Mouse (Mus musculus): ENCODE measurements at regions not wholly inside any gene's neighbourhood (a gene's known extent, or its start where the extent isn't known, plus 50 kb on each side); places are given as distances from the start of the nearest gene placed in this dataset.

- no peak for DNase-seq (ENCODE audit: low spot score)
Measured at GRCm38 (mm10) chr2:48409876-48410275, 404.0 kb upstream of the Acvr2a start.

DNA sequence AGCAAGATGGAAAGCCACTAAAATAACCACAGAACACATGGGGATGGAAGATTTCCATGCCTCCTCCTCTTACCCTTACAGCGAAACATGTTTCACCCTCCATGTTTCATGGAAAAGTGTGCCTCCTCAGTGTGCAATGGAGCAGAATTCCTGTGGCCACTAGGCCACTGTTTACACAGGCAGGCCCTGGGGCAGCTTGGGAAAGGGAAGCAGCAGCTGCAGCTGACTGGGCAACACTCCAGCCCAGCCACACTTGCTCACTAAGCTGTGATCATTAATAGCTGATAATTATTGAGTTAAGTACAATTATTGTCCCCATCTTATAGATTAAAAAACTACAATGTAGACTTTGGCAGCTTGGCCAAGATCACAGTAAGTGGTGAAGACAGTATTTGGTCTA lies 402.5 kb upstream of the Acvr2a start:
- DNase-seq (ENCODE audit: low spot score): no peak

DNA sequence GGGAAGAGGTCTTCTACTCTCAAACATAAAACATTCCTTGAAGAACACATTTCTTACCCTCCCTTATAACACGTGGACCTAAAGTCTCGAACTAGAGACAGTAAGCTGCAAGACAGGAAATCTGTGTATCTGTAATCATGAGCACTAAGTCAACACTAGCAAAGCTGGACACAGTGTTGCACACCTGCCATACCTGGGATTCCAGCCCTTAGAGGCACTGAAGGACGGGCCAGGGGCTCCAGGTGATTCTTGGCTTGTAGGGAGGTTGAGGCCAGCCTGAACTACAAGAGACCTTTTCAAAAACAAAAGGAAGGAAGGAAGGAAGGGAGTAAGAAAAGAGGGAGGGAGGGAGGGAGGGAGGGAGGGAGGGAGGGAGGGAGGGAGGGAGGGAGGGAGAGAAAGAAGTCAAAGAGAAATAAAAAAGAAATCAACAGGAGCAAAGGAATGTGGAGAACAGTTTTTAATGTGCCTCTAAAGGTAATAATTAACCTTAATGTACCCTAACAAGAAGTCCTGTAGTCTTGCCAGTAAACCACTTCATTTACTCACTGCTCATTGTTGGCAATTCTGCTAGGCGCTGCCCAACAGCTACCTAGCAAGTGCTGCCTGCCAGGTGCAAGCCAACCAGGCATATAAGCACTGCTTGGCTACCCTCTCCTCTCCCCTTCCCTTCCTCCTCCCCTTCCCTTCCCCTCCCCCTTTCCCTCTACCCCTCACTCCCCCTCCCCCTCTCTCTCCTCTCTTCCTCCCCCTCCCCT lies 401.0 kb upstream of the Acvr2a start:
- DNase-seq (ENCODE audit: low spot score): no peak

DNA sequence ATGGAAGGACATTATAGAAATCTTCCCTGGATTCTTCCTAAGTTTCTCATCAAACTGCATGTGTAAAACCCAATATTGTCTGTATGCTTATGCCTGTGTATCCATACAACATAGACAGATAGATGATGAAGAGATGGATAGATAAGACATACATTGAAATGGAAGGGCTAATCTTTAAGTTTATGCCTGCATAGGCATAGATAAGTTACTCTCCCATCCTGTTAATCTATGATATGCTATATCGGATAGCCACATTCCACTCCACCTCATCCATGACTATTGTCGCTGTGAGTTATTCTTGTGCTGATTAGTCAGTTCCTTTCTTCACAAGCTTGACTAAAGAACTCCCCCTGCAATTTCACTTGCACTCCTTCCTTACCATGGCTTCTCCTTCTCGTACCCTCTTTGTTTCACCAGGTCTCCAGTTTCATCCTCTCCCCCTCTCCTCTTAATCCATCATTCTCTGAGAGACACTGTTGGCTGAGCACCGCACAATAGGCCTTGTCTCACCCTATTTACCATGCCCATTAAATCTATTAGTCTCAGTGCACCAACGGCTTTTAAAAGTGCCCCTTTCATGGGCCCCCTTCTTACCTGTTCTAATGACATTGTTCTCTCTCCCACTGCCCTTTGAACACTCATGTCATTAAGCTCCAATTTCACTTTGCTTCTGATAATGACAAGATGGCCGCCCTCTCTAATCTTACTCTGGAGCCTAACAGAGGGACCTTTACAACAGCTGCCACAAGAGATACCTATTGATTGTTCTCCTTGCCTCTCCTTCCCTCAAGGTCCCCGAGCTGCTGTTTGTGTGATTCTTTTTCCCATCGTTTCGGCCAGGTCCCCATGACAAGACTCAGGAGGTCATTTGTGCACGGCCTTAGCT lies 399.1 kb upstream of the Acvr2a start:
- no peak for DNase-seq (ENCODE audit: low spot score)

GRCm38 (mm10) chr2:48416207-48416750 lies 397.6 kb upstream of the Acvr2a start:
- DNase-seq (ENCODE audit: low spot score): no peak

DNA sequence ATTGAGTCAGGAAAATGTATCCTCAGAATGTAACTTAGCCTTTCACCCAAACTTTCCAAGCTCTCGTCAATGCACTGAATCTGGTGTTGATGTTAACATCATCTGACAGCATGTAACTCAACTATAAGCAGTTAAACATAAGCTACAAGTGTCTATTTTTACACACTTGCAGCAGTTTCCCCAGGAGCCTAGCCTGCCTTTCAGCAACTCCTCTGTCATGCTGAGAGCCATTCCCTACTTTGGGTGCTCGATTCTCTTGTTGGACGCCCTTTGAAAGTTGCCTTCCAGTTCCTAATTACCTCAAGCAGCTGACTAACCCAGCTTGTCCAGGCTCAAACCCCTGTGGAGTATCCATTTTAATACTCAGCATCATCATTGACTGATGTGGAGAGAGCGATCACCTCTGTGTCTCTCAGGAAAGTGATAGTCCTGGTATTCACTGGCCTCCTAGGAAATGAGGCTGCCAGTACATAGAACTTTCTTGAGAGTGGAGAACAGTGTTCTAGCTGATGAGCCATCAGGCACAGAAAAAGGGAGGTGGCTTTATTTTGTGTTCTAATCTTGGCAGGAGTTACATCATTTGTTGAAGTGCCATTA lies 396.8 kb upstream of the Acvr2a start:
- no peak for DNase-seq (ENCODE audit: low spot score)

DNA sequence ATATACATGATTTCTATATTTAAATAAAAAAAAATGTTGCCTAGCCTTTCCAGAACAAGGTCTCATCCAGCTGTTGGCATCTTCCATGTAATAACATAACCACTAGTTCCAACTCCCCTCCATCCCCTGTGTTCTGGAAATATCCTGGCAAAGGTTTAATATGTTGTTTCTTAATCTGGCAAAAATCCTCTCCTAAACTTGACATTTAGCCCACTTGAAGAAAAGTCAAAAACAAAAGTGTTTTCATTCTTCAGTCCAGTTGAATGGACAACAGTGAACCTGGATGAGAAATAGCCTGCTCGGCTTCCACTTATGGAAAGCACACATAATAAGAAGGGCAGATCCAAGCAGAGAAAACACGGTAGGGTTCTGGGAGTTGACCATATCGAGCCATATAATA lies 393.1 kb upstream of the Acvr2a start:
- no peak for DNase-seq (ENCODE audit: low spot score)

- DNase-seq (ENCODE audit: low spot score): peak; percentile 15
Measured at GRCm38 (mm10) chr2:48423861-48424442, 390.0 kb upstream of the Acvr2a start.

- DNase-seq (ENCODE audit: low spot score): no peak
Measured at GRCm38 (mm10) chr2:48424562-48424961, 389.3 kb upstream of the Acvr2a start.

GRCm38 (mm10) chr2:48425200-48426090 lies 388.5 kb upstream of the Acvr2a start:
- no peak for DNase-seq (ENCODE audit: low spot score)

- DNase-seq (ENCODE audit: low spot score): no peak
Measured at GRCm38 (mm10) chr2:48432545-48432944, 381.4 kb upstream of the Acvr2a start.

GRCm38 (mm10) chr2:48441296-48441990 lies 372.5 kb upstream of the Acvr2a start:
- no peak for DNase-seq (ENCODE audit: low spot score)

- DNase-seq (ENCODE audit: low spot score): no peak
Measured at GRCm38 (mm10) chr2:48441991-48442544, 371.8 kb upstream of the Acvr2a start.

DNA sequence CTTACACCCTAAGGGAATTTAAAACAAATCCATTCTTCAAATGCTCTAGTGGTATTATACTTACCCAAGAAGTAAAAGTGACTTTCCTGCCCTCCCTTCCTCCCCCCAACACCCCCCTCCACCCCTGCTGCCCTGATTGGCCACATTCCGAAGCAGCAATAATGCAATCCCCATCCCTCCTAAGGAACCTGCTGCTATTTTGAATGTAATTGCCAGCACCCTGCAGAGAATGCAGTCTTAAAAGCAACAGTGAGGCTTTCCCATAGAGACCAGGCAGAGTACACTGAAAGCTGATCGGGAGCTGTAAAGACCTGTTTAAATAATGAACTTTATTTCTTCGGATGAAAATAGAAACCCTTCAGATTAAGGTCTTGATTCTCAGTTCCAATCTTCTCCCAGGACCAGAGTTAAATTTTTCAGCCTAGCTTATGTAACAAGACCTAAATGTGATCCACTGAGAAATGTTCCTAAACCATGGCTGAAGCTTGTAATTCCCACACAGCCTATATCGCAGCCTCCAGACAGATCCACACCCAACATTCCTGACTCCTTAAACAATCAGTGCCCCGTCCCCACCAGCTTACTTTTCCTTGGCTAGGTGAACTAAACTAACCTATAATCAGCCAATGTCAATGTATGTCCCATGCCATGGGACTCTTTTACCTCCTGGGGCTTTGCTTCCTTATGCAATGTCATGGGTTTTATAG lies 367.9 kb upstream of the Acvr2a start:
- DNase-seq (ENCODE audit: low spot score): no peak

- DNase-seq (ENCODE audit: low spot score): no peak
Measured at GRCm38 (mm10) chr2:48446617-48447016, 367.3 kb upstream of the Acvr2a start.

GRCm38 (mm10) chr2:48449165-48449842 lies 364.6 kb upstream of the Acvr2a start:
- no peak for DNase-seq (ENCODE audit: low spot score)

GRCm38 (mm10) chr2:48456072-48457040 lies 357.6 kb upstream of the Acvr2a start:
- no peak for DNase-seq (ENCODE audit: low spot score)

DNA sequence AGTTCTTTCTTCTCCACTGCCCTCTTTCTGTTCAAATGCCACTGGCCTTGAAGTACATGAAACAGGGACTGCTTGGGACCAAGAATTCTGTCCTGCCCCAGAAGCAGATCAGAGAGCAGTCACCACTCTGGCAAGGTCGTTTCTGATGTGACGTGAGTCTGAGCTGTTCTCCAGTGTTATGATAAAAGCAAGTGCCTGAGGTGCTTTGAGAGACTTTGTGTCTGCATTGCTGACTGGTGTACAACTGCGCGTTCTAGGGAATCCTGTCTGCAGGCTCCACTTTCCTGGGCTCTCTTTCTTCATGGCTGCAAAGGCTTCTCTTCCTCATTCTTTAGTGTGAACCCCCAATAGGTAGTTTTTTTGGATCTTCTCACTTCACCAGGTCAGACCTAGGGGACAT lies 356.8 kb upstream of the Acvr2a start:
- no peak for DNase-seq (ENCODE audit: low spot score)

Measured in left cerebral cortex, adult 11 months (tissue).